Mouse (Mus musculus) bone marrow, adult 2 months (tissue): Measurements from ENCODE around the gene Zfp280d. TPM values are rescaled to one million over a fixed set of nuclear protein-coding genes. Genes with fewer than 3 reads are reported as not detected.

ENCODE experiments used
- H3K27ac ChIP-seq: fragments of 200-500 bp; 2 replicates; pipeline ENCODE4 v1.5.1; 2012; ENCODE audit warnings: low read depth, mild to moderate bottlenecking, control low read depth, inconsistent platforms, low read length; ENCODE audit not compliant: control insufficient read depth, poor library complexity, insufficient read depth
- H3K4me1 ChIP-seq: fragments of 200-500 bp; 2 replicates; pipeline ENCODE4 v1.6.1; 2011; ENCODE audit warnings: low read length; ENCODE audit not compliant: control insufficient read depth, insufficient read depth
- H3K4me3 ChIP-seq: fragments of 200-500 bp; replicated peaks from 2 replicates; pipeline ENCODE3; 2011; ENCODE audit warnings: mild to moderate bottlenecking, low read depth, low read length, control low read depth; ENCODE audit not compliant: control insufficient read depth
- CTCF ChIP-seq: fragments of 200-500 bp; IDR thresholded peaks from 2 replicates; pipeline ENCODE4 v1.5.1; 2011; ENCODE audit warnings: low read length, control low read depth; ENCODE audit not compliant: control insufficient read depth, insufficient read depth
- POLR2A ChIP-seq: fragments of 200-500 bp; IDR thresholded peaks from 2 replicates; pipeline ENCODE4 v1.6.1; 2011; ENCODE audit warnings: low read depth, mild to moderate bottlenecking, control low read depth, low read length, borderline replicate concordance; ENCODE audit not compliant: control insufficient read depth
- WGBS: fragments of 180-500 bp; shearing (Covaris S2); methylation state at CpG from one replicate; pipeline ENCODE4 v1.1.7; 2018; 5-methylcytosine and 5-hydroxymethylcytosine counted together
- polyA plus RNA-seq: library from polyadenylated mRNA; stranded (reverse); fragments of >200 nt; gene quantifications from 2 replicates; pipeline ENCODE4 v1.2.4, GENCODE M21; 2011; ENCODE audit warnings: low replicate concordance; ENCODE audit not compliant: missing spikeins, insufficient read depth, insufficient read length

Zfp280d gene
- polyA plus RNA-seq, 1 experiment = 36.4 TPM

DNA sequence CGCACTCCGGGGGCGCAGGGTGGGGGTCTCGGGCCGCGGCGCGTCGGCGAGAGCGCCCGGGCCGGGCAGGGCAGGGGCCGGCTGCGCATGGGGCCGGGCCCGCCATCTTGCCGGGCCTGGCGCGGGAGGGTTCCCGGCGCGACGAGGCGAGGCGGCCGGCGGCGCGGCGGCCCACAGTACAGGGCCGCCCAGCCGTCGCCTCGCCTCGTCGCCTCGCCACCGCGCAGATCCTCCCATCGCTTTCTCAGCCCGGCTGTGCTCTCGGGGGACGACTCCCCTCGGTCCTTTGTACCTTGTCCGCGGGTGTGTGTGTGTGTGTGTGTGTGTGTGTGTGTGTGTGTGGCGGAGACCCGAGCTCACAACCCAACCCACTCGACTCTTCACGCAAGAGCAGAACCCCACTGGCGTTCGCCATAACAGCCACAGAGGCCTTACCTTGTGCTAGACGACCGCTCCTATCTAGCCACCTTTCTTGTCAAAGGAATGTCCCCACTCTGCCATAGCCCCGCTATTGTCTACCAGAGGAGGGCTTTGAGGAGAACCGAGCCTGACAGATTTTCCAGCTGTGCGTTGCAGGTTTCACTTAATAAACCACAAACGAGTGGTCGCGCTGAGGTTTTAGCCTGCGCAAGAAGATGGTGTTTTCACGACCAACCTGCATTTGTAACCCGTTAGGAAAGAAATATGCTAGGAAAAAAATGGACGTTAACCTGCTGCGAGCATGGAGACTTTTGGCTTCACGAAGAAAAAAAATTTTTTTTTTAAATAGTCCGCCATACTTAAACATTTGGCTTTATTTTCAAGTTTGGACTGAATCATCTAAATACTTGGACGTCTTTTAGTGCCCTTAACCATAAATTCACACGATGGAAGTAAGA is 680 bp downstream of the Zfp280d start:
- H3K4me1 ChIP-seq = no peaks in the 10 kb centered on the region; the same call in 1 of the 2 replicates
- peak; percentile 47; the same call in 1 of the 2 replicates for TF ChIP-seq POLR2A
- no peak for TF ChIP-seq CTCF
- under 1% methylated on average over 67 of the region's 70 CpGs for WGBS
- peak overlapping the region; percentile 97 for H3K27ac ChIP-seq
- peak overlapping the region; percentile 86 for H3K4me3 ChIP-seq

GRCm38 (mm10) chr9:72275979-72276500 is 1.4 kb downstream of the Zfp280d start:
- peak overlapping the region; percentile 86 for H3K4me3 ChIP-seq
- no peak for TF ChIP-seq CTCF
- TF ChIP-seq POLR2A = no peak
- no peak overlapping the region for H3K27ac ChIP-seq
- no peaks in the 10 kb centered on the region; the same call in 1 of the 2 replicates for H3K4me1 ChIP-seq
- 62% methylated on average over 8 of the region's 8 CpGs for WGBS

DNA sequence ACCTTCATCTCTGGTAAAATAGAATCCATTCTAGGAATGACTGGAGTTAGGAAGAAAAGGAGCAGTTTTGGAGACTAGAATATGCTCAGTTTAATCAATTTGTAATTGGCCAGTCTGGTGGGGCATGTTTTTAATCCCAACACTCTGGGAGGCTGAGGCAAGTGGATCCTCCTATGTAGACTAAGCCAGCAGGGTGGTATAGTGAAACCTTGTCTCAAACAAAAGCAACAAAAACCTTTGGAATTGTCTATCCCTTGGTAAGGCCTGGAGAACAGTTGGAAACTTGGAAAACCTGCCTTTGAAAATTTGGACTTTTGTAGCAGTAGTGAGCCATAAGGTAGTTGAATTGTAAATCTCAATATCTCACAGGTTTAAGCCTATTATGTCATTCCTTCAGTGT is 2.3 kb downstream of the Zfp280d start:
- TF ChIP-seq POLR2A = no peak
- TF ChIP-seq CTCF = no peak
- Histone ChIP-seq H3K4me3 (no peak overlapping the region), H3K27ac (no peak overlapping the region)

DNA sequence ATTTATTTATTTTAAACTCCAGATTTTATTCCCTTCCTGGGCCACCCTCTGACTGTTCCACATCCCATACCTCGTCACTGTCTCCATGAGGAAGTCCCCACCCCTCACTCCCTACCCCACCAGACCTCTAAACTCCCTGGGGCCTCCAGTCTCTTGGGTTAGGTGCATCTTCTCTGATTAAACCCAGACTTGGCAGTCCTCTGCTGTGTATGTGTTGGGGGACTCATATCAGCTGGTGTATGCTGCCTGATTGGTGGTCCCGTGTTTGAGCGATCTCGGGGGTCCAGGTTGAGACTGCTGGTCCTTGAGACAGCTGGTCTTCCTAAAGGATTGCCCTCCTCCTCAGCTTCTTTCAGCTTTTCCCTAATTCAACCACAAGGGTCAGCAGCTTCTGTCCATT is 5.3 kb downstream of the Zfp280d start:
- Histone ChIP-seq H3K4me3 (no peak overlapping the region), H3K4me1 (no peaks in the 10 kb centered on the region), H3K27ac (no peak overlapping the region)
- TF ChIP-seq CTCF (no peak), POLR2A (no peak)
- WGBS = 80% methylated on average over 4 of the region's 4 CpGs

More for the DNA sequence above, 2.3 kb downstream of the Zfp280d start:
- no peaks in the 10 kb centered on the region; the same call in 1 of the 2 replicates for H3K4me1 ChIP-seq

DNA sequence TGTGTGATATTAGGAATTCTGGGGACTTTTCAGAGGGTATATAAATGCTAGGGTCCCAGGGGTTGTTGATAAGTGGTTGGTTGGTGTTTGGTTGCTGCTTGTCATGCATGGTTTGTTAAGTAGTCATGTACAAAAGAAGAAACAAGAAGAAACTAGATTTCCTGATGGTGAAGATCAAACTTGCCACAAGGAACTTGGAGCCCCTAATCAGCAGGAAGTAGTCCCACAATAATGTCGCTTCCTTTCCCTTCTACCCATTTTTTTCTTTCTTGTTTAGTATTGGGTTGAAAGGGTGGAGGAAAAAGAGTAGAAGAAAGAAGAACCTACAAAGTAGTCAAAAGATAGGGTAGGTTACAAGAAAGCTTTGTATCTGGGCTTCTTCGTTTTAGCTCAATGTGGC is 13.0 kb downstream of the Zfp280d start:
- H3K4me3 ChIP-seq = no peak overlapping the region
- WGBS = 39% methylated on average over 2 of the region's 2 CpGs
- H3K4me1 ChIP-seq = no peaks in the 10 kb centered on the region; the same call in 1 of the 2 replicates
- no peak overlapping the region for H3K27ac ChIP-seq
- no peak for TF ChIP-seq CTCF
- no peak for TF ChIP-seq POLR2A

GRCm38 (mm10) chr9:72288210-72288609 is 13.6 kb downstream of the Zfp280d start:
- WGBS = 89% methylated on average over 2 of the region's 2 CpGs
- Histone ChIP-seq H3K27ac (no peak overlapping the region), H3K4me1 (no peaks in the 10 kb centered on the region; the same call in 1 of the 2 replicates), H3K4me3 (no peak overlapping the region)
- TF ChIP-seq CTCF (no peak), POLR2A (no peak)

DNA sequence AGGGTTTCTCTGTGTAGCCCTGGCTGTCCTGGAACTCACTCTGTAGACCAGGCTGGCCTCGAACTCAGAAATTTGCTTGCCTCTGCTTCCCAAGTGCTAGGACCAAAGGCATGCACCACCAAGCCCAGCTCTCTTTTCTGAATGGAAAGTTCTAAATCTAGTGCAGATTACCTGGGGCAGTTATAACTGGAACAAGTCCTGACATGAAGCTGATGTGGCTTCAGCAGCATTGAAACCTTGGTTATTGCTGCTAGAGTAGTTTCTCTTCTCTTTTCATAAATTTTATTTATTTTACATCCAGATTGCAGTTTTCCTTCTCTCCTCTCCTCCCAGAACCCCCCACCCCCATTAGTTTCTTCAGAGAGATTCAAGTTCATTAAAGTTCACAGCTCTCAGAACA is 14.4 kb downstream of the Zfp280d start:
- no peak overlapping the region for H3K4me3 ChIP-seq
- H3K27ac ChIP-seq = no peak overlapping the region
- TF ChIP-seq CTCF (no peak), POLR2A (no peak)
- H3K4me1 ChIP-seq = no peaks in the 10 kb centered on the region; the same call in 1 of the 2 replicates
- 87% methylated on average over 1 of the region's 1 CpGs for WGBS

DNA sequence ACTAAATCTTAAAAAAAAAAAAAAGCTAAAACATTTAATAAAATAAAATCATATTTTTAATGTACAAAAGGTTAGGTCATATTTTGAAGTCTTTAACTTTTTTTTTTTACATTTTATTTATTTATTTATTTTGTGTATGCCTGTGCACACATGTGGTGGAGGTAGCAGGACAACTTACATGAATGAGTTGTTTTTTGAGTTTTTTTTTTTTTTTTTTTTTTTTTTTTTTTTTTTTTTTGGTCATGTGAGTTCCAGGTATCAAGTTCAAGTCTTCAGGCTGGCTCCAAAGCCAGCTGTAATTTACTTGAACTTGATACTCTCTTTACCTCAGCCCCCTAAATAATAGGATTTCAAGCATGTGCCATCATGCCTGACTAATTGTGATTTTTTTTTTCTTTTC is 19.4 kb downstream of the Zfp280d start:
- H3K4me1 ChIP-seq = no peaks in the 10 kb centered on the region
- H3K27ac ChIP-seq = no peak overlapping the region
- no peak overlapping the region for H3K4me3 ChIP-seq
- no peak for TF ChIP-seq POLR2A
- no peak for TF ChIP-seq CTCF
